Mouse (Mus musculus) hindbrain, embryonic 12.5 days (tissue): ENCODE measurements around the gene Trp53bp2. TPM values are rescaled to one million over a fixed set of nuclear protein-coding genes. Genes with fewer than 3 reads are reported as not detected.
A peak's percentile ranks its signal among the peaks of the same experiment; 100 is the strongest.

Experiments used
- ATAC-seq: fragments of 200-750 bp; cut with Nextera tagmentation; 2 replicates; pipeline ENCODE4 v1.8.0; 2017; ENCODE audit warnings: moderate TSS enrichment; ENCODE audit not compliant: low FRiP score
- H3K27ac ChIP-seq: fragments of 300-500 bp; sonication (generic); 2 replicates; pipeline ENCODE4 v1.5.1; 2016; ENCODE audit warnings: mild to moderate bottlenecking
- H3K27me3 ChIP-seq: fragments of 300-500 bp; sonication (generic); 2 replicates; pipeline ENCODE4 v1.6.1; 2016; ENCODE audit warnings: mild to moderate bottlenecking
- H3K36me3 ChIP-seq: fragments of 300-500 bp; sonication (generic); 2 replicates; pipeline ENCODE4 v1.6.1; 2016; ENCODE audit warnings: mild to moderate bottlenecking
- H3K4me1 ChIP-seq: fragments of 300-500 bp; sonication (generic); 2 replicates; pipeline ENCODE4 v1.6.1; 2016
- H3K4me2 ChIP-seq: fragments of 300-500 bp; sonication (generic); replicated peaks from 2 replicates; pipeline ENCODE4 v1.6.1; 2016; ENCODE audit warnings: mild to moderate bottlenecking
- H3K4me3 ChIP-seq: fragments of 300-500 bp; sonication (generic); 2 replicates; pipeline ENCODE4 v1.5.1; 2016; ENCODE audit warnings: mild to moderate bottlenecking
- H3K9ac ChIP-seq: fragments of 300-500 bp; sonication (generic); 2 replicates; pipeline ENCODE4 v1.6.1; 2016; ENCODE audit warnings: mild to moderate bottlenecking, moderate library complexity
- H3K9me3 ChIP-seq: fragments of 300-500 bp; sonication (generic); replicated peaks from 2 replicates; pipeline ENCODE4 v1.6.1; 2016; ENCODE audit warnings: mild to moderate bottlenecking
- WGBS: fragments of 180-500 bp; shearing (Covaris S2); methylation state at CpG from one replicate; pipeline ENCODE4 v1.1.7; 2016; 5-methylcytosine and 5-hydroxymethylcytosine counted together
- polyA plus RNA-seq: library from polyadenylated mRNA; unstranded; fragments of >200 nt; fragmentation: Nextera tagmentation; extraction: Ambion mirVana; gene quantifications from 2 replicates; pipeline ENCODE4 v1.2.1, GENCODE M21; 2016

Trp53bp2 gene
- polyA plus RNA-seq, 1 experiment from 2014 or later, result 32.7 TPM

- no peak for ATAC-seq
- WGBS, result 88% methylated on average over 7 of the region's 7 CpGs
- Histone ChIP-seq H3K4me1 (no peaks in the 10 kb centered on the region), H3K9ac (no peak overlapping the region), H3K27me3 (no peaks in the 10 kb centered on the region), H3K27ac (no peak overlapping the region), H3K36me3 (no peaks in the 10 kb centered on the region), H3K4me2 (no peak overlapping the region), H3K9me3 (no peaks in the 10 kb centered on the region), H3K4me3 (no peak overlapping the region)
Observed at GRCm38 (mm10) chr1:182380683-182381082, 28.3 kb upstream of the Trp53bp2 start.

- H3K4me3 ChIP-seq, result no peak overlapping the region
- H3K27me3 ChIP-seq, result no peaks in the 10 kb centered on the region
- no peak overlapping the region for H3K4me2 ChIP-seq
- no peak overlapping the region for H3K27ac ChIP-seq
- H3K9me3 ChIP-seq, result no peaks in the 10 kb centered on the region
- H3K4me1 ChIP-seq, result no peaks in the 10 kb centered on the region
- 75% methylated on average over 3 of the region's 3 CpGs for WGBS
- ATAC-seq, result no peak
- no peak overlapping the region for H3K9ac ChIP-seq
- no peaks in the 10 kb centered on the region for H3K36me3 ChIP-seq
Observed at GRCm38 (mm10) chr1:182381327-182381726, 27.6 kb upstream of the Trp53bp2 start.

GRCm38 (mm10) chr1:182383096-182383495 lies 25.9 kb upstream of the Trp53bp2 start:
- ATAC-seq, result no peak

GRCm38 (mm10) chr1:182386449-182386848 lies 22.5 kb upstream of the Trp53bp2 start:
- H3K27ac ChIP-seq, result no peak overlapping the region
- no peaks in the 10 kb centered on the region for H3K4me1 ChIP-seq
- no peak overlapping the region for H3K4me3 ChIP-seq
- no peaks in the 10 kb centered on the region for H3K27me3 ChIP-seq
- H3K36me3 ChIP-seq, result no peaks in the 10 kb centered on the region
- no peak overlapping the region for H3K9ac ChIP-seq
- H3K4me2 ChIP-seq, result no peak overlapping the region
- no peak for ATAC-seq
- 89% methylated on average over 8 of the region's 8 CpGs for WGBS
- no peaks in the 10 kb centered on the region for H3K9me3 ChIP-seq

More at GRCm38 (mm10) chr1:182383096-182383495, 25.9 kb upstream of the Trp53bp2 start:
- Histone ChIP-seq H3K4me3 (no peak overlapping the region), H3K27me3 (no peaks in the 10 kb centered on the region), H3K4me1 (no peaks in the 10 kb centered on the region), H3K9ac (no peak overlapping the region), H3K9me3 (no peaks in the 10 kb centered on the region), H3K4me2 (no peak overlapping the region), H3K27ac (no peak overlapping the region), H3K36me3 (no peaks in the 10 kb centered on the region)
- 61% methylated on average over 9 of the region's 9 CpGs for WGBS

GRCm38 (mm10) chr1:182388729-182389128 lies 20.2 kb upstream of the Trp53bp2 start:
- Histone ChIP-seq H3K36me3 (no peaks in the 10 kb centered on the region), H3K27me3 (no peaks in the 10 kb centered on the region), H3K4me3 (no peak overlapping the region), H3K27ac (no peak overlapping the region), H3K4me2 (no peak overlapping the region), H3K9me3 (no peaks in the 10 kb centered on the region), H3K4me1 (no peaks in the 10 kb centered on the region), H3K9ac (no peak overlapping the region)
- WGBS, result 63% methylated on average over 4 of the region's 4 CpGs
- no peak for ATAC-seq

GRCm38 (mm10) chr1:182398171-182398570 lies 10.8 kb upstream of the Trp53bp2 start:
- H3K4me2 ChIP-seq, result no peak overlapping the region

GRCm38 (mm10) chr1:182398780-182399179 lies 10.2 kb upstream of the Trp53bp2 start:
- H3K27me3 ChIP-seq, result no peaks in the 10 kb centered on the region
- no peak overlapping the region for H3K9ac ChIP-seq
- H3K4me3 ChIP-seq, result no peak overlapping the region
- H3K4me1 ChIP-seq, result no peaks in the 10 kb centered on the region
- H3K36me3 ChIP-seq, result no peaks in the 10 kb centered on the region
- no peak overlapping the region for H3K27ac ChIP-seq
- 83% methylated on average over 3 of the region's 3 CpGs for WGBS
- ATAC-seq, result no peak
- H3K4me2 ChIP-seq, result no peak overlapping the region
- no peaks in the 10 kb centered on the region for H3K9me3 ChIP-seq

More at GRCm38 (mm10) chr1:182398171-182398570, 10.8 kb upstream of the Trp53bp2 start:
- H3K9ac ChIP-seq, result no peak overlapping the region
- no peaks in the 10 kb centered on the region for H3K36me3 ChIP-seq
- H3K27me3 ChIP-seq, result no peaks in the 10 kb centered on the region
- no peaks in the 10 kb centered on the region for H3K4me1 ChIP-seq
- H3K9me3 ChIP-seq, result no peaks in the 10 kb centered on the region
- H3K27ac ChIP-seq, result no peak overlapping the region
- no peak for ATAC-seq
- 72% methylated on average over 8 of the region's 8 CpGs for WGBS
- no peak overlapping the region for H3K4me3 ChIP-seq

- H3K27me3 ChIP-seq, result no peaks in the 10 kb centered on the region
- H3K9ac ChIP-seq, result no peak overlapping the region
- H3K4me3 ChIP-seq, result no peak overlapping the region
- no peaks in the 10 kb centered on the region for H3K36me3 ChIP-seq
- no peaks in the 10 kb centered on the region for H3K4me1 ChIP-seq
- WGBS, result 92% methylated on average over 2 of the region's 2 CpGs
- no peak overlapping the region for H3K27ac ChIP-seq
- ATAC-seq, result no peak
- H3K9me3 ChIP-seq, result no peaks in the 10 kb centered on the region
- no peak overlapping the region for H3K4me2 ChIP-seq
Observed at GRCm38 (mm10) chr1:182399205-182399604, 9.8 kb upstream of the Trp53bp2 start.

- Histone ChIP-seq H3K27me3 (no peaks in the 10 kb centered on the region), H3K9me3 (no peaks in the 10 kb centered on the region), H3K27ac (no peak overlapping the region), H3K36me3 (no peaks in the 10 kb centered on the region), H3K9ac (no peak overlapping the region), H3K4me2 (no peak overlapping the region), H3K4me1 (no peaks in the 10 kb centered on the region), H3K4me3 (no peak overlapping the region)
- no peak for ATAC-seq
- WGBS, result 91% methylated on average over 3 of the region's 3 CpGs
Observed at GRCm38 (mm10) chr1:182399908-182400307, 9.1 kb upstream of the Trp53bp2 start.

- no peak overlapping the region for H3K9ac ChIP-seq
- no peaks in the 10 kb centered on the region for H3K27me3 ChIP-seq
- H3K4me3 ChIP-seq, result no peak overlapping the region
- H3K27ac ChIP-seq, result no peak overlapping the region
- H3K9me3 ChIP-seq, result no peaks in the 10 kb centered on the region
- ATAC-seq, result no peak
- no peaks in the 10 kb centered on the region for H3K36me3 ChIP-seq
- H3K4me2 ChIP-seq, result no peak overlapping the region
- 55% methylated on average over 13 of the region's 13 CpGs for WGBS
- H3K4me1 ChIP-seq, result peaks cover 3% of the 10 kb centered on the region; the same call in 1 of the 2 replicates
Observed at GRCm38 (mm10) chr1:182403076-182403475, 5.9 kb upstream of the Trp53bp2 start.

- Histone ChIP-seq H3K27ac (no peak overlapping the region), H3K9ac (no peak overlapping the region), H3K27me3 (no peaks in the 10 kb centered on the region), H3K9me3 (no peaks in the 10 kb centered on the region), H3K36me3 (no peaks in the 10 kb centered on the region), H3K4me3 (no peak overlapping the region), H3K4me1 (peaks cover 18% of the 10 kb centered on the region), H3K4me2 (no peak overlapping the region)
- 84% methylated on average over 4 of the region's 4 CpGs for WGBS
- no peak for ATAC-seq
Observed at GRCm38 (mm10) chr1:182406621-182407020, 2.4 kb upstream of the Trp53bp2 start.

GRCm38 (mm10) chr1:182408243-182408642 lies 729 bp upstream of the Trp53bp2 start:
- Histone ChIP-seq H3K4me2 (peak overlapping the region; percentile 62), H3K9ac (peak overlapping the region; percentile 82), H3K4me1 (peaks cover 24% of the 10 kb centered on the region), H3K4me3 (peak overlapping the region; percentile 91), H3K9me3 (no peaks in the 10 kb centered on the region), H3K27ac (peak overlapping the region; percentile 96), H3K36me3 (no peaks in the 10 kb centered on the region), H3K27me3 (no peaks in the 10 kb centered on the region)
- 4% methylated on average over 13 of the region's 13 CpGs for WGBS
- no peak for ATAC-seq

GRCm38 (mm10) chr1:182409401-182410173 lies 615 bp downstream of the Trp53bp2 start:
- under 1% methylated on average over 34 of the region's 34 CpGs for WGBS
- Histone ChIP-seq H3K9me3 (no peaks in the 10 kb centered on the region), H3K9ac (peak overlapping the region; percentile 93), H3K4me1 (peaks cover 24% of the 10 kb centered on the region), H3K4me3 (peak overlapping the region; percentile 91), H3K36me3 (no peaks in the 10 kb centered on the region), H3K27ac (peak overlapping the region; percentile 96), H3K4me2 (peak overlapping the region; percentile 62), H3K27me3 (no peaks in the 10 kb centered on the region)
- ATAC-seq, result peak; percentile 76
